Mouse (Mus musculus): ENCODE data around the gene Psme4.

- TF ChIP-seq CTCF (conservative IDR thresholded peaks at IDR 0.05; ENCODE audit: insufficient read depth, insufficient read length, low read depth, low read length) (no peak), POLR2A (IDR thresholded peaks at IDR 0.05; ENCODE audit: low read depth, low read length) (no peak)
These were observed 1.4 kb downstream of the Psme4 start for GRCm38 (mm10) chr11:30772777-30773417.
